Comparison of ENCODE assay signal across 14 mouse cellular contexts in genomic region chr1:172133535-172133934, GRCm38 (mm10). TPM values are rescaled to one million over a fixed set of nuclear protein-coding genes. Genes with fewer than 3 reads are reported as not detected.
DNase-seq lines count a peak whose midpoint lies in the region; ATAC-seq and TF ChIP-seq lines count a peak whose summit lies in the region.
"Had no signal": no experiment of that assay in that cellular context is flagged by ENCODE, and none has a peak within 500 bp of the region (broad histone marks: within the 10 kb centered on the region; RNA-seq: fewer than 3 reads in every experiment).

No protein-coding gene starts in this region.

- H3K9me3 ChIP-seq in heart, embryonic 12.5 days (replicated peaks): no peaks in the 10 kb centered on the region
- no peaks in the 10 kb centered on the region for H3K9me3 ChIP-seq in limb, embryonic 12.5 days
- H3K9me3 ChIP-seq in limb, embryonic 10.5 days (replicated peaks): no peaks in the 10 kb centered on the region
- H3K9me3 ChIP-seq in embryonic facial prominence, embryonic 14.5 days (ENCODE audit: control insufficient read depth, low read length): no peaks in the 10 kb centered on the region

- TF ChIP-seq POLR2A in myocyte (IDR thresholded peaks at IDR 0.05; ENCODE audit: insufficient read length, low read depth): no peak

- H3K27ac ChIP-seq in heart, embryonic 12.5 days (ENCODE audit: poor library complexity, severe bottlenecking): no peak overlapping the region
- H3K27ac ChIP-seq in limb, embryonic 12.5 days: peak overlapping the region; percentile 53; the same call in 1 of the 2 replicates
- no peak overlapping the region for H3K27ac ChIP-seq in limb, embryonic 10.5 days
- peak overlapping the region; percentile 58 for H3K27ac ChIP-seq in embryonic facial prominence, embryonic 14.5 days (replicated peaks; ENCODE audit: low read depth, low read length)

- no peak overlapping the region for H3K9ac ChIP-seq in heart, embryonic 12.5 days
- H3K9ac ChIP-seq in limb, embryonic 12.5 days (replicated peaks): no peak overlapping the region
- H3K9ac ChIP-seq in embryonic facial prominence, embryonic 14.5 days (ENCODE audit: low read depth, low read length): no peak overlapping the region

- H3K4me1 ChIP-seq in heart, embryonic 12.5 days (replicated peaks): no peaks in the 10 kb centered on the region
- H3K4me1 ChIP-seq in limb, embryonic 12.5 days (replicated peaks): 0 out of 2 replicates have a peak, but pooled peaks cover under 1% of the 10 kb centered on the region
- peaks cover 7% of the 10 kb centered on the region for H3K4me1 ChIP-seq in limb, embryonic 10.5 days
- no peaks in the 10 kb centered on the region for H3K4me1 ChIP-seq in embryonic facial prominence, embryonic 14.5 days (ENCODE audit: control insufficient read depth, insufficient read depth, low read length)

- DNase-seq in heart, adult 9 months (ENCODE audit: low spot score in 2 of 2): peak; percentile 42 to 44
- DNase-seq in limb, embryonic 10.5 days (ENCODE audit: low spot score): no peak
- peak; percentile 84 for DNase-seq in embryonic facial prominence, embryonic 14.5 days (ENCODE audit: low spot score)
- no peak for DNase-seq in spleen, postnatal 14 days (ENCODE audit: low spot score in 2 of 2)
- no peak for DNase-seq in layer of hippocampus, adult 8-10 months (ENCODE audit: low spot score in 2 of 2)
- DNase-seq: adrenal gland, postnatal 36 days; cerebellum, adult 11 months; kidney, postnatal 25 days; lung, adult 18-20 months had no signal

- H3K4me2 ChIP-seq in heart, embryonic 12.5 days: no peak overlapping the region
- H3K4me2 ChIP-seq in limb, embryonic 12.5 days: no peak overlapping the region
- H3K4me2 ChIP-seq in embryonic facial prominence, embryonic 14.5 days (ENCODE audit: low read depth, low read length): no peak overlapping the region
- H3K4me2 ChIP-seq in myocyte (ENCODE audit: low read depth): peak overlapping the region; percentile 70

- H3K36me3 ChIP-seq in heart, embryonic 12.5 days: peaks cover 75% of the 10 kb centered on the region
- peaks cover 75% of the 10 kb centered on the region for H3K36me3 ChIP-seq in limb, embryonic 12.5 days
- peaks cover 82% of the 10 kb centered on the region for H3K36me3 ChIP-seq in limb, embryonic 10.5 days
- H3K36me3 ChIP-seq in embryonic facial prominence, embryonic 14.5 days (ENCODE audit: control insufficient read depth, insufficient read depth, low read length): peaks cover 78% of the 10 kb centered on the region
- peaks cover 47% of the 10 kb centered on the region for H3K36me3 ChIP-seq in myocyte (ENCODE audit: control insufficient read depth, insufficient read depth)

- no peak overlapping the region for H3K4me3 ChIP-seq in heart, embryonic 12.5 days
- no peak overlapping the region for H3K4me3 ChIP-seq in limb, embryonic 12.5 days (replicated peaks)
- no peak overlapping the region for H3K4me3 ChIP-seq in limb, embryonic 10.5 days
- no peak overlapping the region for H3K4me3 ChIP-seq in embryonic facial prominence, embryonic 14.5 days (ENCODE audit: low read depth, low read length)
- H3K4me3 ChIP-seq in myocyte: no peak overlapping the region

- peaks cover 4% of the 10 kb centered on the region for H3K79me2 ChIP-seq in myocyte (ENCODE audit: control insufficient read depth, insufficient read depth)

- ATAC-seq in heart, embryonic 12.5 days (ENCODE audit: insufficient number of reproducible peaks, low FRiP score): no peak
- ATAC-seq in limb, embryonic 12.5 days (ENCODE audit: insufficient number of reproducible peaks, insufficient read depth, low FRiP score, low TSS enrichment, low read depth): no peak
- ATAC-seq in embryonic facial prominence, embryonic 14.5 days (ENCODE audit: low read depth): peak; percentile 83
- ATAC-seq: CD4-positive, CD25-positive, alpha-beta regulatory T cell, adult 4 months; hindbrain, embryonic 16.5 days had no signal

- no peaks in the 10 kb centered on the region for H3K27me3 ChIP-seq in heart, embryonic 12.5 days (replicated peaks)
- H3K27me3 ChIP-seq in limb, embryonic 12.5 days: no peaks in the 10 kb centered on the region
- no peaks in the 10 kb centered on the region for H3K27me3 ChIP-seq in limb, embryonic 10.5 days (ENCODE audit: low read depth, poor library complexity, severe bottlenecking)
- no peaks in the 10 kb centered on the region for H3K27me3 ChIP-seq in embryonic facial prominence, embryonic 14.5 days (replicated peaks; ENCODE audit: control insufficient read depth, insufficient read depth, low read length)
- H3K27me3 ChIP-seq in myocyte (ENCODE audit: control insufficient read depth, insufficient read depth, insufficient read length): no peaks in the 10 kb centered on the region

- WGBS in heart, embryonic 12.5 days: 77% methylated on average over 7 of the region's 7 CpGs
- WGBS in limb, embryonic 12.5 days: 84% methylated on average over 7 of the region's 7 CpGs
- WGBS in limb, embryonic 10.5 days: 89% methylated on average over 7 of the region's 7 CpGs
- 60% methylated on average over 7 of the region's 7 CpGs for WGBS in embryonic facial prominence, embryonic 14.5 days

- H3ac ChIP-seq in myocyte (ENCODE audit: control insufficient read depth, insufficient read length): no peak overlapping the region

TF ChIP-seq in myocyte, 11 proteins besides CTCF, POLR2A, EP300 and RAD21:
- TF ChIP-seq USF1 (IDR thresholded peaks at IDR 0.05; ENCODE audit: low read depth) (no peak), MYOD1 (IDR thresholded peaks at IDR 0.05; ENCODE audit: control insufficient read depth in 1 of 3, insufficient read length in 2 of 3, low read depth in 2 of 3) (peak; percentile 96 to 100 (median 98)), TCF3 (IDR thresholded peaks at IDR 0.05; ENCODE audit: insufficient read length, low read depth) (peak; percentile 68), E2F4 (IDR thresholded peaks at IDR 0.05; ENCODE audit: insufficient read depth) (no peak), TCF12 (IDR thresholded peaks at IDR 0.05; ENCODE audit: insufficient read depth, poor library complexity, severe bottlenecking) (peak; percentile 77), REST (IDR thresholded peaks at IDR 0.05; ENCODE audit: insufficient read depth, insufficient read length) (no peak), POLR2AphosphoS2 (IDR thresholded peaks at IDR 0.05; ENCODE audit: insufficient read length, low read depth) (no peak), MAX (IDR thresholded peaks at IDR 0.05; ENCODE audit: low read depth) (peak; percentile 43), MYOG (IDR thresholded peaks at IDR 0.05; ENCODE audit: control insufficient read depth in 1 of 3, insufficient read depth in 1 of 3, insufficient read length in 2 of 3, low read depth in 2 of 3) (peak; percentile 71 to 88 (median 79))
TF ChIP-seq in myocyte: peak in this region for 5.

RNA-seq across cellular contexts. Expression of gene Pex19, which starts 7.0 kb away (rescaled TPM):
- 133 and 139 TPM in 2 replicates for polyA plus RNA-seq in heart, embryonic 12.5 days (2016; fragmentation: Nextera tagmentation; extraction: Ambion mirVana)
- 173 and 177 TPM in 2 replicates for polyA plus RNA-seq in limb, embryonic 12.5 days (2016; fragmentation: Nextera tagmentation; extraction: Ambion mirVana)
- 195 and 206 TPM in 2 replicates for polyA plus RNA-seq in limb, embryonic 10.5 days (2016; fragmentation: Nextera tagmentation; extraction: Ambion mirVana)
- 130 and 148 TPM in 2 replicates for polyA plus RNA-seq in embryonic facial prominence, embryonic 14.5 days (2014; fragmentation: Nextera tagmentation; extraction: Ambion mirVana)
- polyA plus RNA-seq in myocyte (2012; fragmentation: generic; extraction: Trizol): 184 TPM
- 10 to 100 TPM; 86.3 to 97.0 (median 91.7) TPM for total RNA-seq in layer of hippocampus, adult 8-10 months (2022)

RNA-seq across cellular contexts. Expression of gene Dcaf8, which starts 14.3 kb away (rescaled TPM):
- polyA plus RNA-seq in heart, embryonic 12.5 days (2016; fragmentation: Nextera tagmentation; extraction: Ambion mirVana): 123 and 125 TPM in 2 replicates
- polyA plus RNA-seq in limb, embryonic 12.5 days (2016; fragmentation: Nextera tagmentation; extraction: Ambion mirVana): 179 TPM in 2 replicates
- 125 and 156 TPM in 2 replicates for polyA plus RNA-seq in limb, embryonic 10.5 days (2016; fragmentation: Nextera tagmentation; extraction: Ambion mirVana)
- 102 and 119 TPM in 2 replicates for polyA plus RNA-seq in embryonic facial prominence, embryonic 14.5 days (2014; fragmentation: Nextera tagmentation; extraction: Ambion mirVana)
- polyA plus RNA-seq in myocyte (2012; fragmentation: generic; extraction: Trizol): 80.0 TPM
- 100 to 1,000 TPM; 111 to 123 (median 119) TPM for total RNA-seq in layer of hippocampus, adult 8-10 months (2022)

RNA-seq across cellular contexts. Expression of gene Ncstn, which starts 50.9 kb away (rescaled TPM):
- 132 TPM in 2 replicates for polyA plus RNA-seq in heart, embryonic 12.5 days (2016; fragmentation: Nextera tagmentation; extraction: Ambion mirVana)
- 86.6 and 96.6 TPM in 2 replicates for polyA plus RNA-seq in limb, embryonic 12.5 days (2016; fragmentation: Nextera tagmentation; extraction: Ambion mirVana)
- polyA plus RNA-seq in limb, embryonic 10.5 days (2016; fragmentation: Nextera tagmentation; extraction: Ambion mirVana): 83.4 and 95.9 TPM in 2 replicates
- polyA plus RNA-seq in embryonic facial prominence, embryonic 14.5 days (2014; fragmentation: Nextera tagmentation; extraction: Ambion mirVana): 91.3 and 107 TPM in 2 replicates
- 49.7 TPM for polyA plus RNA-seq in myocyte (2012; fragmentation: generic; extraction: Trizol)
- total RNA-seq in layer of hippocampus, adult 8-10 months (2022): 10 to 100 TPM; 63.2 to 72.4 (median 66.6) TPM

RNA-seq across cellular contexts. Expression of gene Copa, which starts 51.2 kb away (rescaled TPM):
- 214 and 219 TPM in 2 replicates for polyA plus RNA-seq in heart, embryonic 12.5 days (2016; fragmentation: Nextera tagmentation; extraction: Ambion mirVana)
- 219 and 228 TPM in 2 replicates for polyA plus RNA-seq in limb, embryonic 12.5 days (2016; fragmentation: Nextera tagmentation; extraction: Ambion mirVana)
- 155 and 201 TPM in 2 replicates for polyA plus RNA-seq in limb, embryonic 10.5 days (2016; fragmentation: Nextera tagmentation; extraction: Ambion mirVana)
- polyA plus RNA-seq in embryonic facial prominence, embryonic 14.5 days (2014; fragmentation: Nextera tagmentation; extraction: Ambion mirVana): 227 and 230 TPM in 2 replicates
- polyA plus RNA-seq in myocyte (2012; fragmentation: generic; extraction: Trizol): 144 TPM
- total RNA-seq in layer of hippocampus, adult 8-10 months (2022): 100 to 1,000 TPM; 149 to 159 (median 151) TPM

Comparison
In these comparisons a context has a peak if more than half of its experiments do, and no peak if none do; other contexts are left out.
1. H3K27ac ChIP-seq: peak in limb, embryonic 12.5 days (single experiment) and embryonic facial prominence, embryonic 14.5 days (single experiment); none in heart, embryonic 12.5 days (single experiment) and limb, embryonic 10.5 days (single experiment).
2. DNase-seq: peak in heart, adult 9 months (2 of 2) and embryonic facial prominence, embryonic 14.5 days (single experiment); none in limb, embryonic 10.5 days (single experiment), spleen, postnatal 14 days (0 of 2) and layer of hippocampus, adult 8-10 months (0 of 2).